Mouse (Mus musculus): ENCODE data around the gene Stk33.

DNA sequence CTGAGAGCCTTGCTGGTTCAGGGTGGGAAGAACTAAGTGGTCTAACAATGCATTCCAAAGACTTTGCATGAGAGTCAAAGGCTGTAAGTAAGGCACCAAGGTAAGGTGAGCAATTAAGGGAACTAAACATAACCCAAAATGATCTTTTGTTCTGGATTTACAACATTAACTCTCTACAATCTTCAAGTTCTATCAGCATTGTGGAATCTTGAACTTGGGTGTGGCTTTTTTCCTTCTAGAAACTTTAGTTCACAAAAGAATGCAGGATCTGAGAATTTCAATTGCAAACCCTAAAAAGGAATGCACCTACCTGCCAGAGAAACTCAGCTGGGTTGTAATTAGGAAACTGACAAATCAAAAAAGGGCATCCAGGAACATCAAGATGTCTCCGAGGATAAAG is 57.8 kb downstream of the Stk33 start:
- no peak for TF ChIP-seq ZC3H11A (IDR thresholded peaks at IDR 0.05; ENCODE audit: borderline replicate concordance, low read depth, low read length)
- TF ChIP-seq MAFK (IDR thresholded peaks at IDR 0.05; ENCODE audit: insufficient read depth, low read depth, low read length): no peak
- TF ChIP-seq HCFC1 (IDR thresholded peaks at IDR 0.05; ENCODE audit: borderline replicate concordance, insufficient read depth, low read length): no peak
